8 mouse cellular contexts compared by ENCODE assay signal in the genomic region with DNA sequence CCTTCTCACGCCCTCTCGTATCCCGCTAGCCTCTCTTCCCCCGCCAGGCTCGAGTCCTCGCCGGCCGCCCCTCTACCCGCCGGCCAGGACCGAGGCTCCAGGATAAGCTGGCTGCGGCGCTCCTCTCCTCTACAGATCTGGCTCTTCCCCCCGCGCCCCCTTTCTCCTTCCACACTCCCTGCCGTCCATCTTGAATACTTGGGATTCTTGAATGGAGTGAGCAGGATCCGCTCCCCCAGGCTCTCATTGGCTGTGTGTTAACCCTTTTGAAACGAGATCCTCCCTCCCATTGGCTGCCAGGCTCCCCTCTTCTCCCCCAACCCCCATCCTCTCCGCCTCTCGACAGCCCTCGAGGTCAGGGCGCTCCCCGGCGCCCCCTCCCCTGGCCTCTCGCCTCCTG. TPM values are rescaled to one million over a fixed set of nuclear protein-coding genes. Genes with fewer than 3 reads are reported as not detected.
A peak's percentile ranks its signal among the peaks of the same experiment; 100 is the strongest.
DNase-seq lines count a peak whose midpoint lies in the region; ATAC-seq and TF ChIP-seq lines count a peak whose summit lies in the region.

A gene (minus strand): TSS at position 95 of the 400 bp plus-strand sequence.

- peaks cover 78% of the 10 kb centered on the region for H3K27me3 ChIP-seq in erythroblast, embryonic 14.5 days (ENCODE audit: control insufficient read depth)
- no peaks in the 10 kb centered on the region for H3K27me3 ChIP-seq in hindbrain, embryonic 11.5 days (ENCODE audit: control insufficient read depth, insufficient read depth, low read length)
- no peaks in the 10 kb centered on the region for H3K27me3 ChIP-seq in lung, postnatal 0 days (replicated peaks; ENCODE audit: insufficient read depth, low read length)

- TF ChIP-seq EP300 in lung, postnatal 0 days (IDR thresholded peaks at IDR 0.05), result no peak

- no peaks in the 10 kb centered on the region for H3K9me3 ChIP-seq in erythroblast, embryonic 14.5 days (ENCODE audit: control insufficient read depth, low read length)
- no peaks in the 10 kb centered on the region for H3K9me3 ChIP-seq in hindbrain, embryonic 11.5 days (ENCODE audit: control insufficient read depth, low read length)
- H3K9me3 ChIP-seq in lung, postnatal 0 days (ENCODE audit: low read length), result no peaks in the 10 kb centered on the region

- no peak for ATAC-seq in erythroblast, adult 5-6 weeks (replicated peaks; ENCODE audit: low FRiP score, poor library complexity, severe bottlenecking)
- peak; percentile 83 for ATAC-seq in hindbrain, embryonic 11.5 days (ENCODE audit: low FRiP score)
- ATAC-seq in lung, postnatal 0 days, result peak; percentile 96

- DNase-seq in cerebellum, adult 9-11 months, result peak; percentile 85
- peak; percentile 57 to 66 for DNase-seq in frontal cortex, adult 2 months (ENCODE audit: extremely low spot score in 1 of 2, low spot score in 1 of 2)
- DNase-seq in hindbrain, embryonic 11.5 days (ENCODE audit: low spot score), result peak; percentile 90
- peak; percentile 73 to 79 for DNase-seq in layer of hippocampus, postnatal 10 days (ENCODE audit: low spot score in 2 of 2)
- DNase-seq in lung, postnatal 0 days (ENCODE audit: low spot score), result peak; percentile 98
- DNase-seq in retina, postnatal 7 days (ENCODE audit: low read depth, low spot score), result peak; percentile 58

- peaks cover 43% of the 10 kb centered on the region for H3K36me3 ChIP-seq in erythroblast, embryonic 14.5 days (ENCODE audit: control insufficient read depth)
- no peaks in the 10 kb centered on the region for H3K36me3 ChIP-seq in hindbrain, embryonic 11.5 days (ENCODE audit: control insufficient read depth, insufficient read depth, low read length)
- H3K36me3 ChIP-seq in lung, postnatal 0 days (ENCODE audit: insufficient read depth, low read length), result no peaks in the 10 kb centered on the region

- peak within 1 kb of the TSS; percentile 98 for H3K9ac ChIP-seq in hindbrain, embryonic 11.5 days (ENCODE audit: low read depth, low read length)
- peak within 1 kb of the TSS; percentile 71 for H3K9ac ChIP-seq in lung, postnatal 0 days (replicated peaks; ENCODE audit: low read depth)

- TF ChIP-seq CTCF in lung, postnatal 0 days (IDR thresholded peaks at IDR 0.05), result no peak

- peak within 1 kb of the TSS; percentile 76 for H3K4me3 ChIP-seq in erythroblast, embryonic 14.5 days (replicated peaks)
- H3K4me3 ChIP-seq in hindbrain, embryonic 11.5 days (ENCODE audit: low read depth, low read length), result peak within 1 kb of the TSS; percentile 87
- H3K4me3 ChIP-seq in lung, postnatal 0 days (ENCODE audit: low read depth, low read length), result peak within 1 kb of the TSS; percentile 84

- WGBS in hindbrain, embryonic 11.5 days, result 0% methylated on average over 25 of the region's 25 CpGs
- WGBS in lung, postnatal 0 days, result 1% methylated on average over 22 of the region's 25 CpGs

- peak within 1 kb of the TSS; percentile 94 for H3K4me2 ChIP-seq in hindbrain, embryonic 11.5 days (replicated peaks; ENCODE audit: low read depth, low read length)
- peak within 1 kb of the TSS; percentile 91 for H3K4me2 ChIP-seq in lung, postnatal 0 days (replicated peaks; ENCODE audit: low read depth, low read length)

- H3K4me1 ChIP-seq in erythroblast, embryonic 14.5 days (ENCODE audit: control insufficient read depth), result peaks cover 76% of the 10 kb centered on the region
- H3K4me1 ChIP-seq in hindbrain, embryonic 11.5 days (replicated peaks; ENCODE audit: control insufficient read depth, insufficient read depth, low read length), result peaks cover 12% of the 10 kb centered on the region
- peaks cover 18% of the 10 kb centered on the region for H3K4me1 ChIP-seq in lung, postnatal 0 days (ENCODE audit: insufficient read depth, low read depth, low read length)

- peak within 1 kb of the TSS; percentile 99 for H3K27ac ChIP-seq in hindbrain, embryonic 11.5 days (ENCODE audit: low read depth, low read length)
- H3K27ac ChIP-seq in lung, postnatal 0 days (ENCODE audit: low read length), result peak within 1 kb of the TSS; percentile 91

RNA-seq across cellular contexts. Expression of the gene that starts here (rescaled TPM):
- 0.10 and 0.76 TPM in 2 replicates for polyA plus RNA-seq in erythroblast, embryonic 14.5 days (2012)
- total RNA-seq in erythroblast, adult 5-6 weeks (2015; ENCODE audit: low replicate concordance), result not detected in 2 replicates
- not detected in 2 replicates for total RNA-seq in erythroblast, adult 5-6 weeks (2017; ENCODE audit: low replicate concordance)
- polyA plus RNA-seq in frontal cortex, adult 2 months (2012; rRNA removed), result 2.8 and 3.7 TPM in 2 replicates
- 7.1 TPM in 2 replicates for polyA plus RNA-seq in hindbrain, embryonic 11.5 days (2014; fragmentation: Nextera tagmentation; extraction: Ambion mirVana)
- total RNA-seq in layer of hippocampus, postnatal 10 days (2021), result 1 to 10 TPM; 5.4 to 6.3 TPM
- 5.6 and 6.5 TPM in 2 replicates for polyA plus RNA-seq in lung, postnatal 0 days (2015; fragmentation: Nextera tagmentation; extraction: Ambion mirVana)

Comparison
In these comparisons a context has a peak if more than half of its experiments do, and no peak if none do; other contexts are left out.
1. RNA of the gene that starts here (total RNA-seq): 5.4 to 6.3 TPM in layer of hippocampus, postnatal 10 days; not detected in erythroblast, adult 5-6 weeks; every median in the first group is over 4 times any median in the second.
2. Peak in every context shown above with its lines, with median percentiles within 50 percentile points of each other: H3K4me3 ChIP-seq and DNase-seq.